Mouse (Mus musculus) ES-Bruce4 (cell line): Measurements from ENCODE around the gene Ndufaf4.

Source experiments
- CTCF ChIP-seq: IDR thresholded peaks from one replicate; pipeline ENCODE4 v1.8.1; 2011; ENCODE audit warnings: low read depth, low read length
- EP300 ChIP-seq: IDR thresholded peaks from 2 replicates; pipeline ENCODE4 v1.6.1; 2011; ENCODE audit warnings: low read depth, low read length; ENCODE audit not compliant: insufficient read depth
- POLR2A ChIP-seq: IDR thresholded peaks from one replicate; pipeline ENCODE4 v1.8.1; 2011; ENCODE audit warnings: low read length; ENCODE audit not compliant: insufficient read depth

- TF ChIP-seq CTCF: no peak
- TF ChIP-seq POLR2A: no peak
- no peak for TF ChIP-seq EP300
These were observed 1.1 kb upstream of the Ndufaf4 start for GRCm38 (mm10) chr4:24896829-24897228.
